ENCODE assay signal across 17 mouse cellular contexts in the genomic region with DNA sequence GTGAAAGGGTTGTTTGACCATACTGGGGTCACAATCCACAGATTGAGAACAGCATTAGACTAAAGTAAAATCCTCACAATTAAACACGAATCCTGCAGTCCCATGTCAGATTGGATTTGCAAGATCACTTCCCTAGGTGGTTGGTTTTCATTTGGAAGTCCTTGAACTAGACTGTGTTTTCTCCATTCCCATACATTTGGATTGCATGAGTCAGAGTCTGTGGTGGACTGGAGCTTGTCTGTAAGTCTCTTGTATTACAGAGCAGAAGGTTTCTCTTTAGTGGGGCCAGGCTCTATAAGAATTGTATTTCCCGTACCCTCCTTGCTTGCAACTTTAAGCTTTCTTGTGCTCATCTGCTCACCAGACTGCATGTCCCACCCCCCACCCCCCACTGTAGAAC.
DNase-seq lines count a peak whose midpoint lies in the region; ATAC-seq lines count a peak whose summit lies in the region.
"Had no signal": no experiment of that assay in that cellular context is flagged by ENCODE, and none has a peak within 500 bp of the region (broad histone marks: within the 10 kb centered on the region; RNA-seq: fewer than 3 reads in every experiment).

No protein-coding gene starts in this region.

- ATAC-seq in granulocyte monocyte progenitor cell, adult 5-6 weeks (replicated peaks; ENCODE audit: poor library complexity, severe bottlenecking), result no peak
- no peak for ATAC-seq in megakaryocyte, adult 5-6 weeks (ENCODE audit: poor library complexity, severe bottlenecking)
- ATAC-seq: forebrain, embryonic 13.5 days; forebrain, embryonic 15.5 days; forebrain, postnatal 0 days had no signal

- DNase-seq in 3T3-L1 (ENCODE audit: low read depth, low spot score), result peak; percentile 75
- DNase-seq in NIH3T3 (ENCODE audit: low read depth), result peak; percentile 62
- peak; percentile 51 for DNase-seq in fibroblast of lung, adult 2 months (ENCODE audit: low read depth)
- DNase-seq in adrenal gland, postnatal 36 days, result no peak
- DNase-seq in gastrocnemius, postnatal 25 days, result no peak
- DNase-seq: adrenal gland, adult 8-10 months; adrenal gland, postnatal 14 days; cerebellum, adult 11-12 months; cerebellum, adult 2 months; cerebellum, adult 9-10 months; cerebellum, postnatal 10 days; cerebellum, postnatal 25 days; forebrain, postnatal 0 days had no signal

Comparison
In these comparisons a context has a peak if more than half of its experiments do, and no peak if none do; other contexts are left out.
1. DNase-seq: peak in 3T3-L1 (single experiment), NIH3T3 (single experiment) and fibroblast of lung, adult 2 months (single experiment); none in adrenal gland, postnatal 36 days (0 of 2) and gastrocnemius, postnatal 25 days (single experiment).